Mouse (Mus musculus) liver, embryonic 14.5 days (tissue): ENCODE data around the gene Mtap.

Experiments
- CTCF ChIP-seq: IDR thresholded peaks from 2 replicates; pipeline ENCODE4 v1.5.1; 2016; ENCODE audit warnings: antibody characterized with exemption, low read depth, control low read depth
- EP300 ChIP-seq: IDR thresholded peaks from 2 replicates; pipeline ENCODE4 v1.6.1; 2016; ENCODE audit warnings: antibody characterized with exemption, low read depth

DNA sequence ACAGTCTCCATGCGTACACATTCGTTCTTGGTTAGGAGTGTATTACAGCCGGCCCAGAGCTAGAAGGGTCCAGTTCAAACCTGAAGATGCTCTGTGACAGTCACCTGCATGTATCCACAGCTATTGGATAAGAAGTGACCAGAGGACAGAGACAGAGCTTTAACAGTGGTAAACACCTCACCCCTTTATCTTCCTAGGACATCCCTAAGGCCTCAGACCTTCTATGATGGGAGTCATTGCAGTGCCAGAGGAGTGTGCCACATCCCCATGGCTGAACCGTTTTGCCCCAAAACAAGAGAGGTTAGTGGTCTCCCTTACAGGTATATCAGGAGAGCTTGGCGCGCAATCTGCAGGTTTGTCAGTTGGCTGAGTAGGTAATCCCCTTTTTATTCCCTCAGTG is 34.0 kb downstream of the Mtap start:
- TF ChIP-seq EP300 = no peak
- TF ChIP-seq CTCF = no peak
